Mouse (Mus musculus) fibroblast of lung, adult 2 months (primary cell): Measurements from ENCODE around the gene Slc16a2.

Experiments
- DNase-seq: peaks from one replicate; pipeline ENCODE4 v3.0.0-alpha.2; 2011; ENCODE audit warnings: low read depth

Gene Slc16a2

DNA sequence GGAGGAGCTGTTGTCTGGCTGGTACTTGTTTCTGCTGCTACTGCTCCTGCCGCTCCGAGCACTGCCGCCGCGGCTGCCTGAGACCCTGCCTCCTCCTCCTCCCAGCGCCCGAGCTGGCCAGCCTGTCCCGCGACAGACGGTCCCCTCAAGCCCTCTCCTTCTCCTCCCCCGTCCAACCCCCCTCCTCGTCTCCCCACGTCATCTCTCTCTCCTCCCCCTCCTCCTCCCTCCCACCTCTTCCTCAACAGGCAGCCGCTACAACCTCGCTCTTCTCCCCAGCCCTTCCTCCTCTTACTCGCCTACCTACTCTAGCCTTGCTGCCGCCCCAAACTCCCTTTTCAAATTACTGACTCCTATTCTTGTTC is at the start of gene Slc16a2:
TSS of gene Slc16a2 (minus strand) at position 152 of the 365 bp plus-strand sequence.
- DNase-seq = no peak

GRCm38 (mm10) chrX:103863502-103863901 is 41.7 kb upstream of the Slc16a2 start:
- DNase-seq = no peak

GRCm38 (mm10) chrX:103862877-103863276 is 41.1 kb upstream of the Slc16a2 start:
- DNase-seq = no peak

GRCm38 (mm10) chrX:103845266-103845665 is 23.5 kb upstream of the Slc16a2 start:
- no peak for DNase-seq

DNA sequence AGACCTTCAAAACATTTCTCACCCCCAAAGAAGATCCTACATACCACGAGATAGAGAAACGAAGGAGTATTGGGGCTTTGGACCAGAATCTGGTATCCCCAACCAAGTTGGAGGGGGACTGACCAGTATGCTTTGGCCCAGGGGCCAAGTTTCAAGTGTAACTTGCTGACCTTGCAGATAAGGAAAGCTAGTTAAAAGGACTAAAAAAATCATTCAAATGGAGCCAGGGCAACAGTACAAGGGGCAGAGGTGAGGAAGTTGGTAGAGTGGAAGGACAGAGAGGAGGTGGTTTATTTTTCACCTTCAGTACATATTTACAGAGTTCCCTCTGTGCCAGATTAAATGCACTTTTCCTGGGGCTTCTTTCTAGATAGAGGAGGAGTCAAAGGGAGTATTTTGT is 7.1 kb upstream of the Slc16a2 start:
- DNase-seq = no peak

- DNase-seq = no peak
Measured at GRCm38 (mm10) chrX:103822271-103822811, 558 bp upstream of the Slc16a2 start.

DNA sequence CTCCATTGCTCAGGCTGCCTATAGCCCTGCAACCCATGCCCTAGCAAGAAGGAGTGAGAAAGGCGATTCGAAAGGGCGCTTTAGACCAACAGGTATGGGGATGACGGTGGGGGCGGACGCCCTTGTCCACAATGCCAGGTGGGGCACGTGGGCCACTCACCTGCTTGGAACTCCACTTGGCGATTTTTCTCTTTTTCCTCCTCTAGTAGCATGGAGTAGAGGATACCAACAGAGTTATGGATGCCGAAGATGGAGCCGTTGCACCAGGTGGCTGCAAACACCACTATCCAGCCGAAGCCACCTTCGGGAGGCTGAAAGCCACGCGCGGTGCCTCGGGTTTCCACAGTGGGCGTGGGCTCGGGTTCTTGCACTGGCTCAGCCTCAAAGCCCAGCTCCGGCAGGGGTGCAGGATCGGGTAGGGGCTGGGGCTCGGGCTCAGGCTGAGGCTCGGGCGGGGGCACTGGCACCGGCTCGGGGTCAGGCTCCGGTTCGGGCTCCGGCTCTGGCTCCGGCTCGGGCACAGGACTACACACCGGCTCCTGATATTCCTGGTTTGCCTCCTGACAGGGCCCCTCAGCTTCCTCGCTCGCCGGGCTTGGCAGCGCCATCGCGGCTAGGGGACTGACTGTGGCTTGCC is 470 bp downstream of the Slc16a2 start:
- DNase-seq = no peak

GRCm38 (mm10) chrX:103820307-103821194 is 1.2 kb downstream of the Slc16a2 start:
- DNase-seq = no peak

GRCm38 (mm10) chrX:103819253-103819652 is 2.5 kb downstream of the Slc16a2 start:
- no peak for DNase-seq

DNA sequence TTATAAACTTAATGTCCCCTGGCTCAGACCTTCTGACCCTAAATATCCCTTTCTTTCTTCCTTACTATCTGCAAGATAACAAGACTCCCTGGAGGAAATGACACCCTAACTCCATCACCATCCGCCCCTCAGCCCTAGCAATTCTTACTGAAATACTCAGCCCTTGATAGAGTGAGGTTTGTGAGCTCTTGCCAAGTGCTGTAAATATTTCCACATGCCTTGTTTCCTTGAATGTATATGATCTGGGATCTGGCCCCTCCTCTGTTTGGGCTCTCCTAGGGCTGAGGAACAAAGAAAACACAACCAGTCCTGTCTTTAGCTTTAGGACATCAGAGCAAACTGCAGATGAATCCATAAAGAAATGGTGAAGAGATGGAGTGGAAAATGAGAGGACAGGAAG is 9.1 kb downstream of the Slc16a2 start:
- DNase-seq = no peak

GRCm38 (mm10) chrX:103810483-103810882 is 11.3 kb downstream of the Slc16a2 start:
- no peak for DNase-seq

GRCm38 (mm10) chrX:103806373-103806772 is 15.4 kb downstream of the Slc16a2 start:
- no peak for DNase-seq

GRCm38 (mm10) chrX:103796961-103797360 is 24.8 kb downstream of the Slc16a2 start:
- peak; percentile 70 for DNase-seq

- peak; percentile 58 for DNase-seq
Measured at GRCm38 (mm10) chrX:103795506-103795905, 26.3 kb downstream of the Slc16a2 start.

GRCm38 (mm10) chrX:103791329-103791728 is 30.5 kb downstream of the Slc16a2 start:
- DNase-seq = no peak

- DNase-seq = no peak
Measured at GRCm38 (mm10) chrX:103785681-103786080, 36.1 kb downstream of the Slc16a2 start.

GRCm38 (mm10) chrX:103776412-103776811 is 45.4 kb downstream of the Slc16a2 start:
- no peak for DNase-seq

DNA sequence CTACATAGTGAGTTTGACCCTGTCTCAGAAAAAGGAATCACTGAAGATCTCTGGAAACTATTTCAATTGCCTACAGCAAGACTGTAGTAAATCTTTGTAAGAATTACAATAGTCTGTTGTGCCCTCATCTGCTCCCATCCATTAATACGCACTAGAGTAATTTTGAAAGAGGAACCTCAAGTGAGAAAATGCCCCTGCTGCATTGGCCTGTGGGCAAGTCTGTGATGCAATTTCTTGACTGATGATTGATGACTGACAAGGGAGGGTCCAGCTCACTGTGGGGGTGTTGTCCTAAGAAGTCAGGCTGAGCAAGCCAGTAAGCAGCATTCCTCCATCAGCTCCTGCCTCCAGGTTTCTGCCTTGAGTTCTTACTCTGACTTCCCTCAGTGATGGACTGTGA is 75.6 kb downstream of the Slc16a2 start:
- no peak for DNase-seq

GRCm38 (mm10) chrX:103744171-103745039 is 77.4 kb downstream of the Slc16a2 start:
- DNase-seq = no peak

DNA sequence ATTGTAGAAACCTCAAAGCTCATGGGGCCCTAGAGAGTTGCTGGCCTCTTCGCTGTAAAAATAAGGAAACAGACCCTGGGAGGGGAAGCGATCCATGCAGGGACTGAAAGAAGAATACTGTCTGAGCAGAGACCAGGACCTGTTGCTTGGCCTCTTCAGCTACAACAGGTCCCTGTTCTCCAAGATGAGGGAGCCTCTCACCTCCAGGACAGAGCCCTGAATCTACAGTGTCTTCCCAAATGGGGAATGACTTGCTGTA is 79.8 kb downstream of the Slc16a2 start:
- no peak for DNase-seq

- DNase-seq = no peak
Measured at GRCm38 (mm10) chrX:103741215-103742056, 80.3 kb downstream of the Slc16a2 start.
